Mouse (Mus musculus) ES-CJ7 (cell line): ENCODE data around the gene Zfp651.

Experiments used
- DNase-seq: peaks from one replicate; pipeline ENCODE4 v3.0.0; 2011; ENCODE audit warnings: low read depth, low spot score

The Zfp651 gene

DNA sequence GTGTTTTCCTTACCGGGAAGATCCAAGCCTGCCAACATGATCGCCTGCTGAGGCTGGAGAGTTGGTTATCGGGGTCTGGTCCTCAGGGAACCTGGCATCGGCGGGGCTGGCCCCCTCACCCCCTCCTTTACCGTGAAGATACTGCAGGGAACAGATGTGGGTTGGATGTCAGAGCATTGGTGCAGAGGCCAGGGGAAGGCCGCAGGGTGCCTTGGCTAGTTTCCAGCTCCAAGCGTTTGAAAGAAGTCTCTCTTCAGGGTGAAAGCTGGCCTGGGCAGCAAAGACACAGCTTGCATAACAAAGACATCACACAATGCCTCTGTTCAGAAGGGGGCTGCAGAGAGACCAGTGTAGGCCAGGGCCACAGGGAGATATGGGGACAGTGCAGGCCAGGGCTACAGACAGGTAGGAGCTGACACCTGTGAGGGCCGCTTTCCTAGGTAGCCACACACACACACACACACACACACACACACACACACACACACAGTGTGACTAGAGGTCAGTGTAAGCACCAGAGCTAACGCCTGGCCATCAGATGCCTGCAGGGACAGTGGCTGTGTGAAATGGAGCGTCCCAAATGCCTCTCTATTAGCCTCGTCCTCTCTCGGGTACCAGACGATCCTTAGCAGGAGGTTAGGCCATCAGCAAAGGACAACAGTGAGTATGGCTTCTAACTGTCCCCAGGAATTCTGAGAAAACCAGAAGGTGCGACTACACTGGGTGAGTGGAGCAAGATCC, 51.1 kb downstream of the Zfp651 start:
- no peak for DNase-seq

- no peak for DNase-seq
Observed at GRCm38 (mm10) chr9:121815183-121815582, 56.1 kb downstream of the Zfp651 start.

DNA sequence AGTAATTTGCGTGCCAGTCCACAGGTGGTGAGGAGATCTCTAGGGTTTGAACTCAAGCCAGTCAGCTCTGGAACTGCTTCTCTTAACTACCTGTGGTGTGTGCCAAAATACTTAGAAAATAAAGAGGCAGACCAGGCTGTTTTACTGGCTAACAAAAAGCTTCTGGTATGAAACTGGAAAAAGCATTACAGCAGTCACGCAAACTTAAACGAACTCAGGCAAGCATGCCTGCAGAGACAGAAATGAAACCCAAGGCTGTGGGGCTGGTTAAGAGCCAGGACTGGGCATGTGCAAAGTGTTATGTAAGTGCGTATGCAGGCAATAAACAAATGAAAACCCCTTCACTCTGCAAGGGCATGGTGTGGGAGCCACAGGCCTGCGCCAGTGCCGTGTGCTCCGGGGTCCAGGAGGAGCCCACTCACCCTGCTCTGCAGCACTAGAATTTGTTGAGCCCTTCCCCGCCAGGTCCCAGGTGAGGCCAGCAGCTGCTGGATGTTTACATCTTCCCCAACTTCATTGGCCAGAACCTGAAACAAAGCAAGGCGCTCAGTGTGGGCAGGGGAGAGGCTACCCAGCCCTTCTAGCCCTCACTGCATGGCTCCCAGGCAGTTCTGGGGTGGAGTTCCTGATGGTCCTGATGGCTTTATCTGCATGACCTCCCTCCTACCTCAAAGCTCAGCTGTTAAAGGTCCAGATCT, 60.1 kb downstream of the Zfp651 start:
- no peak for DNase-seq

- DNase-seq: no peak
Observed at GRCm38 (mm10) chr9:121819771-121820471, 60.8 kb downstream of the Zfp651 start.

GRCm38 (mm10) chr9:121820765-121821164, 61.6 kb downstream of the Zfp651 start:
- DNase-seq: no peak
